Mouse (Mus musculus): ENCODE data around the gene Slbp.

The Slbp gene

GRCm38 (mm10) chr5:33651921-33652782 lies at the start of gene Slbp:
Gene Slbp (minus strand): TSS chr5:33652574.
- DNase-seq (ENCODE audit: extremely low read depth, low read depth): peak; percentile 96

DNA sequence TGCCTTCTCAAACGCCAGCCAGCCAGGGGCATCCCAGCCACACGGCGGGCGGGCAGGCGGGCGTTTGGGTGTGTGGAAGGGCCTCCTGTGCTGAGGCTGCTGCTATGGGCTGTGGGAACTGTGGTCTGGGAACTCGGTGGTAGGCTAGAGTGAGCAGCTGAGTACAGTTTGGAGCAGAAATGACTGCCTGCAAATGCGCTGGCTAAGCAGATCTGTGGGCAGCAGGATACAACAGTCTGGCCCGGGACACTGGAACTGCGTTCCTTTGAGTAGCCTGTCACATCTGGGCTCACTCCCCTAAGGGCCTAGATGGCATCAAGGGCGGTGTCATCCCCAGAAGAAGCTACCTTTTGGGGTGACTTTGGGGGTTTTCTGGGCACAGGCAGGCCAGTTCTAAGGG lies 49.5 kb upstream of the Slbp start:
- no peak for DNase-seq (ENCODE audit: extremely low read depth, low read depth)

DNA sequence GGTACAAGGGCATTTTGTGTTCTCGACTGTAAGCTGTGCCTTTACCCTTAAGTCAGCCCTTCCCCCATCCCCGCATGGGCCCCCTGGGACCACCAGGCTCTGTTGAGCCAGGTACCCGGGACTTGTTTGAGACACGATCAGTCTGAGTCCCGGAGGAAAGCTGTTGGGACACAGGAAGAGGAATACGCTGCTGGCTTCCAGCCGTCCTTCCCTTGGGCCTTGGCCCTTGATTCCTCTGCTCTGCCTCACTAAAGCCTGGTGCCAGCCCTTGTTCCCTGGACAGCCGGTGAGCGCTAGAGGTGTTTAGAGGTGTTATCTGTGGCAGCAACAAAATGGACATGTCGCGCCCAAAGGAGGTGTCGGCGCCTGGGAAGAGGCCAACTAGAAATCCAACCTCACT lies 47.6 kb upstream of the Slbp start:
- DNase-seq (ENCODE audit: extremely low read depth, low read depth): no peak

DNA sequence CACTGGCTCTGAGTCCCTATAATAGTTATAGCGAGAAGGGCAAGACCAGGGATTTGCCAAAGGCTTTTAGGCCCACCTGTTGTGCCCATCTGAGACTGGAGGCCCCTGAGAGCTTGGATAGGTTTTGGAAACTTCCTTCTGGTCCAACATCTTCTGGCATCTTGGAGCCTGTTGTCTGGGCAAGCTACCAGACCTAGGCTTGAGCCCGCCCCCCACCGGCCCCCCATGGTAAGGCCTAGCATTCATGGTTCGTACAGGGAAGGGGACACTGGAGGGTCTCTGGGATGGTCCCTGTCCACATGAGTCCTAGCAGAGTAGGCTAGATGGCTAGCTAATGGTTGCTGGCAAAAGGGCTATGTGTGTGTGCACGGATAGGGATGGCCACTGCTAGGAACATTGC lies 46.3 kb upstream of the Slbp start:
- DNase-seq (ENCODE audit: extremely low read depth, low read depth): no peak

- DNase-seq (ENCODE audit: extremely low read depth, low read depth): no peak
These were observed 45.7 kb upstream of the Slbp start for GRCm38 (mm10) chr5:33697947-33698512.

- DNase-seq (ENCODE audit: extremely low read depth, low read depth): no peak
These were observed 45.2 kb upstream of the Slbp start for GRCm38 (mm10) chr5:33697534-33697933.

GRCm38 (mm10) chr5:33696430-33696829 lies 44.1 kb upstream of the Slbp start:
- no peak for DNase-seq (ENCODE audit: extremely low read depth, low read depth)

- DNase-seq (ENCODE audit: extremely low read depth, low read depth): no peak
These were observed 43.3 kb upstream of the Slbp start for GRCm38 (mm10) chr5:33695718-33696121.

GRCm38 (mm10) chr5:33694848-33695717 lies 42.7 kb upstream of the Slbp start:
- DNase-seq (ENCODE audit: extremely low read depth, low read depth): no peak

DNA sequence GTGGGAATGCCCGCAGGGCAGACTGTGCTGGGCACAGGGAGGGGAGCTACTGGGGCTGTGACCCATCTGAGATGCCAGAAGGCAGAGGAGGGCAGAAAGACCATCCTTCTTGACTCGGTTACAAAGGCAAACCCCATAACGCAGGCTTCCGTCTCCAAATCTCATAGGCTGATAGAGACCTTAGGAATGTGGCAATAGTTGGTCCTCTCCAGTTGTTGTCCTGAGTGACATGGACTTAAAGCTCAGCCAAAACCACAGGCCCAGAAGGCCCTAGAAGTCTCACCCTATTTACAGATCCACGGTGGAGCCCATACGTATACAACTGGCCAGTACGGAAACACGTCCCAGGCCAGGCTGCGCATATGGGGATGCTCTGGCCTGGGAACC lies 42.1 kb upstream of the Slbp start:
- DNase-seq (ENCODE audit: extremely low read depth, low read depth): no peak

GRCm38 (mm10) chr5:33692393-33692792 lies 40.0 kb upstream of the Slbp start:
- DNase-seq (ENCODE audit: extremely low read depth, low read depth): no peak

DNA sequence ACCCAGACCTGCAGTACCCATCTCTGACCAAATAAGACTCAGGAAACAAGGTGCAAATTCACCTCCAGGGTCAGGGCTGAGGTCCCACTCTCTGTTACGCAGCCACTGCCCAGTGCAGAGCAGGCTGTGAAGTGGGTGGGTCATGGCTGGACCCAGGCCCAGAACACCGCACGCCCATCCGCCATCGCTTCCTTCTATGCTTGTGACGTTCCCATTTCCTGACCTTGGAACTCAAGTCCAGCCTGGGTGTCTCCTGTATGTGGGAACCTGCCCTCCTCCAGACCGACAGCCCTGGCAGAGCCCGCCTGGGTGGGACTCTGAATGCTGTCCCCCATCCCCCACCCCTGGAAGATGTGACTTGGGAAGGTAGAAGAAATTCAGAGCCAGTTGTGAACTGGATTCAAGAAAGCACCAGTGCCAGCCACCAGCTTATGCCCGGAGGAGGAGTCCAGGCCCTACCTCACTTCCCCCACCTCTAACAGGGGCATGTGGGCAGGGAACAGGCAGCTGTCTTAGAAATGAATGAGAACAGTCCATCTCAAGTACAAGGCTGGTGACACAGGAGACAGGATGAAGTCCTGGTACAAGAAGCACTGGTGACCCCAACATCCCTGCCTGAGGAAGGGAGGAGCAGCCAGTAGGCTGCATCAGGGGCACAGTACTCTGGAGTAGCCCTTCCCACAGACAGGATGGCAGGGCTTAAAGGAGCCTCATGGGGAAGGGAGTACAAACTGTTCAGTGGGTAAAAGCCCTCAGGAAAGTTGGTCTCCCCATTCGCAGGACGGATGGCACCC lies 37.7 kb upstream of the Slbp start:
- DNase-seq (ENCODE audit: extremely low read depth, low read depth): no peak

DNA sequence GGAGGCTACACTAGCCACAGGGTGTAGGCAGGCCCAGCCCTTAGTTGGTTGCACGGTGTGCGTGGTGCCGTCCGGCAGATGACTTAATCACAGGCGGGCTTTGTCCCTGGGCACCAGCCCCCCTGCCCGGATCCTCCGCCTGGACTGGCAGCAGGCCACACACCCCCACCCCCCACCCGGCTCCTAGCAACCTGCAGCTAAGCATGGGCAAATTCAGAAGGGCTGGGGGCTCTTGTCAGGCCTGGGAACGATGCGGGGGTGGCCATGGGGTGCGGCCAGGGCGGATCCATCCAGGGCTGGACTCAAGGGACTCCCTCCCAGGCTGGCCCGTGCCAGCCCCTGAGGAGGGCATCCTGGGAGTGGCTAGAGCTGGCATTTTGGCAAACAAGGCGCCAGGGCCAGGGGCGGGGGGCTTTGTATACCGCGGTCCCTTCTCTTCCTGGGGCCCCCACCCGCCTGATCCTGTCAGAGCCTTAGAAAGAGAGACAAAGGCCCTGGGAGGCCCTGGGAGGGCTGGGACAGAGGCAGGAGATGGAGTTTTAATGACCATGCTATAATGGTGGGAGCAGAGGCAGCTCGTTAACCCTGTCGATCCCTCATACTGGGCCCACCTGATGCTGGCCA lies 37.0 kb upstream of the Slbp start:
- DNase-seq (ENCODE audit: extremely low read depth, low read depth): no peak

DNA sequence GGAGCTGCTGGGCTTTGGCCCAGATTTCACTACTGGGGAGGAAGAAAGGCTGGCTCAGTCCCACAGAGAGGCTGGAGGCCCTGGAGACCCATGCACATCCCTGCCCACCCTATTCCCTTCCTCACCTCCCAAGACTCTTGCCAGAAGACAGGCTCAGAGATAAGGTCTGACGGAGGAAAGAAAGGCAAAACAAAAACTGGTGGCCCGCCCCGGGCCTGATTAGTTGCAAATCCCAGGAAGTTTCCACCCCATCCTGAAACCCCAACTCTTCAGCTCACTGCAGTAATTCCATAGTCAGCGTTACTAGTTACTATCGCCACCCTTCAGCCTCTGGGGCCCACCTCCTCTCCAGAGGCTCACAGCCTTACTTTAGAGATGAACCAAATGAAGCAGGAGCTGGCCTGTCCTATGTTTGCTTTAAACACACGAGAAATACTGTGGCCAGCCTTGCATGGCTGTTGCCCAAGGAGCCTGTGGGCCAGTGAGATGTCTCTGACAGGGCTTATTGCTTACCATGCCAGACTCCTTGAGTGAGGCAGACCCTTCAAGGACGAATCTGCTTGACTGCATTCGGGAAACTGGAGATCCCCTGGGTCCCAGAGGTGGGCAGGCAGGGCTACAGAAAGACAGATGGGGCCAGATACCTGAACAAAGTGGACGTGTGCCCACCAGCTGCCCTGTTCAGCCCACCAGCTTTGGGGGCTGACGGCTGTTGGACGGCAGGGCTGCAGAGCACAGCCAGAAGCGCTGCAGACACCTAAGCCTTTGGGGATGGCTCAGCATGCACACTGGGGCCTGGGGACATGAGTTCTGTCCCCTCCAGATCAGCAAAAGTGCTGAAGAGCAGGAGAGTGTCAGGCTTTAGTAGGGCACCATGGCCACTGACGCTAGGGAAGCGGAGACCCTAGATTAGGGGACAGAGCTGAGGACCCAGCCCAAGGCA lies 36.2 kb upstream of the Slbp start:
- no peak for DNase-seq (ENCODE audit: extremely low read depth, low read depth)

- no peak for DNase-seq (ENCODE audit: extremely low read depth, low read depth)
These were observed 34.8 kb upstream of the Slbp start for GRCm38 (mm10) chr5:33687142-33687541.

GRCm38 (mm10) chr5:33684932-33685331 lies 32.6 kb upstream of the Slbp start:
- no peak for DNase-seq (ENCODE audit: extremely low read depth, low read depth)

DNA sequence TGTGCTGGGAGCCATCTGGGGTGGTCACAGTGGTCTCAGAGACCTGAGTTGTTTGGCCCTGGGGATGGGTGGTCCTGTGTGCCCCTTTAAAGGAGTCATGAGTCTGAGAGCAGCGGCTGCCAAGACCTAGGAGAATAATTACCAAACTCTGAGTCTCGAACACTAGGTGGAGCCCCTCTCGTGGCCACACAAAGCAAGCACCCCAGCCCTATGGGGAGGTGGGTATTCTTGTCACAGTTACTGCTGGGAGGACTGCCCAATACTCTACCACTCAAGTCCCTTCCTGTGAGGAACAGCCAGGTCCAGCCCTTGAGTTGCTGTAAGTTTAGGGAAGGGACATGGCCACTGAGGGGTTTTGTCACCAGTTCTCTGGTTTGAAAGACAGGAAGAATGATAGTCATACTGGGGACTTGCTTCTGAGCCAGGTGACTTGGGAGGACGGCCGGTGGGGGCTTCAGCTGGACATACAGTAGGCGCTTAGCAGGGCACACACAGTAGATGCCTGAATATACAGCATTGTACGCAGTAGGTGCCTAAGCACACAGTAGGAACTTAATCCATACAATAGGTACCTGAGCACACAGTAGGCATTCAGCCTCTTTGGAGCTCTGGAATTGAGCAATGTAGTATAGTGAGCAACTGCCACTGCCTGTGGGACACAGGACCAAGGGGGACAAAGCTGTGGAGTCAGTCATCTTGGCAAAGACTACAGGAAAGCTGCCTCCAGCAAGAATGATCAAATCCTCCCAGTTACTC lies 31.7 kb upstream of the Slbp start:
- no peak for DNase-seq (ENCODE audit: extremely low read depth, low read depth)

DNA sequence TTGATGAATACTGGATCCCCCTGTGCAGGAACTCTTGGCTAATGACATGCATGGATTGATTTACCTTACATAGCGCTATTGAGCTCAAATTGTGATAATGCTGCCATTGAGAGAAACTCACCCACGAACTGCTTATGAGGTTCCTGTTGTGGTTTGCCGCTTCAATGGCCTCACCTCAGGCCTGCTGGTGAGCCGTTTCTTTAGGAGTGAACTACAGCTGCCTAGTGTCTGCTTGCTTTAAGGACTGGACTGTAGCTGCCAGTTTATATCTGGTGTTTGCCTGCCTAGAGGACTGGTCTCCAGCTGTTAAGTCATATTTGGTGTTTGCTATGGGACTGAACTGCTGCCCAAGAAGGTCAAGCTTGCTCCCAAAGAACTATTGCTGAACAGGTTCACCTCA lies 30.6 kb upstream of the Slbp start:
- DNase-seq (ENCODE audit: extremely low read depth, low read depth): no peak

Data from MEL-GATA-1-ER (cell line).